Mouse (Mus musculus) kidney, postnatal 14 days (tissue): ENCODE measurements around the gene Nek8.

Experiments used
- DNase-seq: peaks from one replicate; pipeline ENCODE4 v3.0.0; 2022; ENCODE audit warnings: mixed read lengths

Gene Nek8

DNA sequence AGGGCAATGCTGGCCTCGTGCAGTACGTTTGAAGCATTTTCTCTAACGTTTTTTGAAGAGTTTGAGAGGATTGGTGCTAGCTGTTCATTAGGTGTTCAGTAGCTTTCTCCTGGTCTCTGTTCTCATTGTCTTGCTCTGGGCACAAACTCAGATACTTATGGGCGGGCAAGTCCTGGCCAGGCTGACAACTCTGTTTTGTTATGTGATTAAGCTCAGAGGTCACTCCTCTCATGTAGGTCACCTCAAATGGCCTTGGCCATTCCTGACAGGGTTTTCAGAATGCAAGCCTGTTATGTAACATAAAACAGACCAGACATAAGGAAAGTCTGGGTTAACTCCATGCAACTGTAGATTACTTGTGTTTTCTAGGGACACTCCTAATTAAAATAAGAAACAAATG is 38.9 kb downstream of the Nek8 start:
- no peak for DNase-seq

DNA sequence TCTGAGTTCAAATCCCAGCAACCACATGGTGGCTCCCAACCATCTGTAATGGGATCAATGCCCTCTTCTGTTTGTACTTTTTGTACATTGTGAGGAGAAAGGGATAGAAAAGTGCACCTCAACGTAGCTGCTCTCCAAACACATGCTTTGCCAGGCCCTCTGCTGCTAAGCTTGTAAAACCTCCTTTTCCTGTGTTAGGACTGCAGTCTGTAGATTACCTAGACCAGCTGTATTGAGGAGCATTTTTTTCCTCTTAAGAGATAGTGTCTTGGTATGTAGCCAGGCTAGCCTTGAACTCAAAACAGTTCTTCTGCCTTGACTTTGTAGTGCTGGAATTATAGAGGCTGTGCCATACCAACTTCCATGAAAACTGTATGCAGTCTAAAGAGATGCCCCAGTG is 40.3 kb downstream of the Nek8 start:
- no peak for DNase-seq

DNA sequence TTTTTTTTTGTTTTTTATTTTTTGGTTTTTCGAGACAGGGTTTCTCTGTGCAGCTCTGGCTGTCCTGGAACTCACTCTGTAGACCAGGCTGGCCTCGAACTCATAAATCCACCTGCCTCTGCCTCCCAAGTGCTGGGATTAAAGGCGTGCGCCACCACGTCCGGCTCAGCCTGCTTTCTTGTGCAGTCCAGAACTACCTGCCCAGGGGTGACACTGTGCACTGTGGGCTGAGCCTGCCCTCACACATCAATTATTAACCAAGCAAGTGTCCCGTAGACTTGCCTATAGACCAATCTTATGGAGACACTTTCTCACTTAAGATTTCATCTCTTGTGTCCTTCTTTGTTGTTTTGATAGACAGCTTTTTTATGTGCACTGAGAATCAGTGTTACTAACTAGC is 41.2 kb downstream of the Nek8 start:
- DNase-seq = peak; percentile 48

DNA sequence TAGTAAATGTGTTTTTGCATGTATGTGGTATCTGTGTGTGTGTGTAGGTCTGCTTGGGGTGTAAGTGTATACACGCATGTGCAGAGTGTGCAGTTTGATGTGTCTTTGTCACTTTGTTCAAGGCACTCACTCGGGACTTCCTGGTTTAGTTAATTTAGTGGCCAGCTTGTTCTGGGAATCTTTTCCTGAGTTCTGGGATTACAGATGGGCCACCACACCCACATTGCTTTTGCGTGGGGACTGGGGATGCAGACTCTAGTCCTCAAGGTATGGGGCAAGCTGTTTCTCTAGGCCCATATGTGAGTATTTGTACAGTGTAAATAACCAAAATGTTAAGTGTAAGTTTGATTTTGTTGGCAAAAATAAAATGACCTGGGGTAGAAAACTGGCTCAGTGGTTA is 42.1 kb downstream of the Nek8 start:
- no peak for DNase-seq

DNA sequence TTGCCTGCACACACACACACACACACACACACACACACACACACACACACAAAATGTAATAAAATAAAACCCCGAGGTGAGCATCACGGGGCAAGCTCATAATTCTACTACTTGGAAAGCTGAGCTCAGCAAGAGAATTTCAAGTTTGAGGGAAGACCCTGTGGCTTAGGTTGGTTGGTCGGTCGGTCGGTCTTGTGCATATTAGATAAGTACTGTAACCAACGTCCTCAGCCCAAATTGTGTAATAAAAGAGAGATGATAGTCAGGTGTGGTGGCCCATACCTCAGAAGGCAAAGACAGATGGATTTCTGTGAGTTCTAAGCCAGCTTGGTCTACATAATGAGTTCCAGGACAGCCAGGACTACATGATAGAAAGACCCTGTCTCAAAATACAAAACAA is 42.6 kb downstream of the Nek8 start:
- DNase-seq = no peak

DNA sequence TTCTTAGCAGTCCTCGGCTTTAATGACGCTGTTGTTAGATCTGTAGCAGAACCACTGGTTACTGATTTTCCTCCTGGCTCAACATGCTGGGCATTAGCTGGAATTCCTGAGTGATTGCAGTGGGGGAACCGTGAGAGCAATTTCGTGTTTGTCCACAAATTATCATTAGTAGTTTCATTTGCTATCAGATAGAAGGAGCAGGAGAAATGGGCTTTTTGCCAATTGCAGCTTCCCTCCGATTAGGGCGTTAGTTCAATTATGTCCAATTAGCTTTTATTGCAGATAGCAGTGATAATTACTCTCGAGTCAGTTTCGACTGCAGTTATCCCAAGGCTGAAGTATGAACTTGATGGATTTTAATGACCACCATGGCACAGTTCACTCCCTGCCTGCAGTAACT is 47.0 kb downstream of the Nek8 start:
- no peak for DNase-seq

DNA sequence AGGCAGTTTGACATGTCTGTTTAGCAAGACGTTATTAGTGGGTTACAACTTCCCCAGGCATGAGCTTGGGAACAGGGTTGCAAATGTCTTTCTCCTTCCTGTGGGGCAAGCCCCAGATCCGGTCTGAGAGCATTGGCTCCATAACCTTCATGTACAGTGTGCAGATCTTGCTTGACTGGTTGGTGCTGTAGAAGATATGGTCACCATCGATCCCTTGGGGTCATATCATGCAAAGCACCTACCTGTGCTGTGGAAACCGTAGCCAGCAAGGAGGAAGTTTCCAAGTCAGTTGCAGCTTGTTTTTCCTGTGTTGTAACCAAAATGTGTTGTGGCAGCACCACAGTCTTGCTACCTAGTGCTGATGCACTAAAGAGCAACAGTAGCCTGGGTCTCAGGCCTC is 49.7 kb downstream of the Nek8 start:
- no peak for DNase-seq

DNA sequence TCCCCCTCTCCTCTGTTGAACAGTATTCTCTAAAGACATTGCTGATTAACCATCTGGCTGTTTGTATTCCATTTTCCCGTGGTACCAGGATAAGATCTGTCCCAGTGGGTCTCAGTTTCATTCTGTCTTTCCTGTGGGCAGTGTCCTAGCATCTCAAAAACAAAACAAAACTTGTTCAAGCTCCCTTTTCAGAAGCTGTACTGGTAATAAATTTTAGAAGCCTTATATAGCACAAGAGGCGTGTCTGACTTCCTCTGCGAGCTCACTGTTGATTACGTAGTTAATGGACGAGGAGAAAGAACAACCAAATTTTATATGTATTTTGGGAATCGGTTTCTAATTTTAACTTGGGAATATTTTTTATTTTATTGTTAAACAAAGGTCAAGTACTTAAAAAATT is 50.8 kb downstream of the Nek8 start:
- DNase-seq = no peak

DNA sequence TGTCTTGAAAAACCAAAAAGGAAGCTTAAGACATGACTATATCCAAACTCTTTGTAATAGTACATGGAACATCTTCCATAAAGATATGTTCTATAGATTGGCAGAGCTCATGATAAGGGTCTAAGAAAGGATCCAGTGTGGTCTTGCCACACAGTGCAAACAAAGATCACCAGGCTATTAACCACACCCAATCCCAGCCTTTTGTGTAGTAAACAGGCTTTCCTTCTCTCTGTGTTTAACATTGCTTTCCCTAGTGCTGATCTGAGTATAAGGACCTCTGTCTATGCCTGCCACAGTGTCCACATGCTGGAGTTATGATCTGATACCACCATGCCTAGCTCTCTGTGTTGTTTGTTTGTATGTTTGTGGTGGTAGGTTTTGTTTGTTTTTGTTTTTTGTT is 52.7 kb downstream of the Nek8 start:
- DNase-seq = no peak

DNA sequence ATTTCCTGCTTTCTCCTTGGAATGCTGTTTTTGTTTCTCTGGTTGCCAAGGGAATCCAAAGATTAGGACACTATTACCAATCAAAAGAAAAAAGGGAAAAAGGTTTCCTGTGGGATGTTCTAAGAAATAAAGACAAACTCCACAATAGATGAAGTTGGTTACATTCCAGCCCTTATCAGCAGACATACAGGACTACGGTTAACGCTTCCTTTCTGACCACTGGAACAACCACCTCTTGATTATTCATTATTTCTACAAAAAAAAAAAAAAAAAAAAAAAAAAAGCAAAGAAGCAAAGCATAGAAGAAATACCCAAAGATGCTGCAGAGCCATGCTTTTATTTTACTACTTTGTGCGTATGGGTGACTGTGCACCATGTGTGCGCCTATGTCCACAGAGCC is 53.7 kb downstream of the Nek8 start:
- no peak for DNase-seq

DNA sequence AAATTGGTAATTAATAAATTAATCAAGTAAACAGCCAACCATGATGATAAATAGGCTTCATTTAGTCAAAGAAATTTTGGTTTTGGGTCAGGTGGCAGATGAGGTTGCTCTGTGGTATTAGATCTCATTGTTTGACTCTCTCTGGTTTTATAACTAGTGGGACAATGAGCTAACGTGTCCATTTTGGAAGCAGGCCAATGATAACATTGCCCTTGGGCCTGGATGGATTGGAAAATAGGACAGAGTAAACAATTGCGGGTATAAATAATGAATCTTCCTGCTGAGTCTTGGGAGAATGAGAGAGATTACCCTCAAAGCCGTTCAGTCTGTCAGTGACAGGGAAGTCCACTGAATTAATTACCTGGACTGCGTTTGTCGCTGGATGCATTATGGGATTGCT is 55.3 kb downstream of the Nek8 start:
- peak; percentile 64 for DNase-seq

DNA sequence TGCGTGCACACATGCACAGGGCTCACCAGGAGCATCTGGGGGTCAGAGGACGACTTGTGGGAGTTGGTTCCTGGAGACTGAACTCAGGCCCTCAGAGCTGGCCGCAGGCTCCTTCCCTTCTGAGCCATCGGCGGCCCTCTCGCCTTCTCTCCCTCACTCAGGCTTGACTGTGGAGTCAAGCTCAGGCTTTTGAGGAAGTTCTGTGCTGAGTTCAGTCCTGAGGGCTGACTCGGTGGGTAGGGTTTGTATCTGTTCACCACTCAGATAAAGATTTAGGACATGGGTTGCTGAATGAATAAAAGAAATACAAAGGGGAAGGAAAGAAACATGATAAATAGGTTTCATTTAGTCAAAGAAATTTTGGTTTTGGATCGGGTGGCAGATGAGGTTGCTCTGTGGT is 56.6 kb downstream of the Nek8 start:
- DNase-seq = no peak

DNA sequence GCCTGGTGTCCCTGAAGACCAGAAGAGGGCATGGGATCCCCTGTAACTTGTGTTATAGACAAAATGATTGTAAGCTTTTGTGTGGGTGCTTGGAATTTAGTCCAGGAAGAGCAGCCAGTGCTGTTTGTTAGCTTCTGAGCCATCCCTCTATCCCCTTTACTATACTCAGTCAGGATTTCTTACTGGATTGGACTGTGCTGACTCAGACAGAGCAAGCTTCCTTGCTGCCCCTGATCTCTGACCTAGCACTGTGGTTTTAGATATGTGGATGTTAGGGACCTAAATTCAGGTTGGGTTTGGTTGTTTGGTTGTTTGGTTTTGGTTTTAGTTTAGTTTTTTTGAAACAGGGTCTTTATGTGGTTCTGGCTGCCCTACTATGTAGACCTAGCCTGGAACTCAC is 58.0 kb downstream of the Nek8 start:
- no peak for DNase-seq

DNA sequence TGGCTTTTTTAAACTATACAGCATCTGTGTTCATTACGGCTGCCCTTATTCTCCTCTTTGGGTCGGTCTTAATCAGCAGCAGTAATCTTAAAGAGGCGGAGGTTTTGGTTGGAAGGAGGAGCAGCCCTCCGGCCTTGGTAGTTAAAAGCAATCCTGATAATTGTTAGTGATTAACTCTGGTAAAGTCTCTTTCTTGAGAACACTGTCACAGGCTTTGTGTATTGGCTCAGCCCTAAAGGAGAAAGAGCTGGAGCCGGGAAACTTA is 60.4 kb downstream of the Nek8 start:
- no peak for DNase-seq
